Comparison of ENCODE assay signal across 22 mouse cellular contexts in the genomic region with DNA sequence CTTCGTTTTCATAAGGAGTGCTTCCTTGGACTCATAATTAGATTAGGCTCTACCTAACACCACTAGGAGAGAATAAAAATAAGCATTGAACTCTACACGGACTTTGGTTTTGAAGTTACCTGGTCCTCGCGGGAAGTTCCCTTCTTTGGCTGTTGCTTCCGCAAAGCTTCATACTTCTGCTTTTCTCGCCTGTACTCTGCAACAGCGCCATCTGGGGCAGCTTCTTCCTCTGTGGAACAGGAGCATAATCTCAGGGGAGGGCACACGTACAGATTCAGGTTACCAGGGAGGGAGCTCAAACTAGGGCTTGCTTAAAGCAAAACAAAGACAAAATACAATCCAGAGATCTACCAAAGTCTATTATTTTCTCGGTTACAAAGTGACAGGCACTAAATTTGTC.
DNase-seq lines count a peak whose midpoint lies in the region; ATAC-seq and TF ChIP-seq lines count a peak whose summit lies in the region.
"Had no signal": no experiment of that assay in that cellular context is flagged by ENCODE, and none has a peak within 500 bp of the region (broad histone marks: within the 10 kb centered on the region; RNA-seq: fewer than 3 reads in every experiment).

No protein-coding gene starts in this region.

- ATAC-seq in lung, postnatal 0 days: no peak
- no peak for ATAC-seq in Patski
- ATAC-seq in neutrophil, adult 5-6 weeks (ENCODE audit: extremely low read depth, insufficient number of reproducible peaks, low FRiP score, poor library complexity, severe bottlenecking): peak; percentile 85
- ATAC-seq: forebrain, embryonic 16.5 days; intestine, embryonic 16.5 days had no signal

- CTCF ChIA-PET in Patski (lab: Charles Lee): no interaction called here

- H3K36me3 ChIP-seq in lung, postnatal 0 days (ENCODE audit: insufficient read depth, low read length): 0 out of 2 replicates have a peak, but pooled peaks cover 3% of the 10 kb centered on the region
- H3K36me3 ChIP-seq in embryonic facial prominence, embryonic 10.5 days (replicated peaks): peaks cover 21% of the 10 kb centered on the region
- H3K36me3 ChIP-seq: stomach, embryonic 15.5 days had no signal

- no peak overlapping the region for H3K4me2 ChIP-seq in lung, postnatal 0 days (replicated peaks; ENCODE audit: low read depth, low read length)
- H3K4me2 ChIP-seq: heart, embryonic 11.5 days; hindbrain, embryonic 14.5 days; liver, embryonic 15.5 days; midbrain, embryonic 12.5 days; stomach, embryonic 15.5 days had no signal

- peak; percentile 11; the same call in 1 of the 2 replicates for TF ChIP-seq CTCF in lung, postnatal 0 days (IDR thresholded peaks at IDR 0.05)
- TF ChIP-seq CTCF in Patski (IDR thresholded peaks at IDR 0.05): peak; percentile 17

- WGBS in lung, postnatal 0 days: 96% methylated on average over 9 of the region's 9 CpGs
- 90% methylated on average over 9 of the region's 9 CpGs for WGBS in embryonic facial prominence, embryonic 10.5 days

- in situ Hi-C loops in Patski (cut with MboI; ENCODE audit: low pct_unique_long_range_greater_than_20kb): no loop called here

- no peak overlapping the region for H3K9ac ChIP-seq in lung, postnatal 0 days (replicated peaks; ENCODE audit: low read depth)
- H3K9ac ChIP-seq: hindbrain, embryonic 14.5 days; liver, embryonic 15.5 days; midbrain, embryonic 12.5 days; stomach, embryonic 15.5 days had no signal

- POLR2A ChIA-PET in Patski (lab: Charles Lee): no interaction called here

- no peak for TF ChIP-seq EP300 in lung, postnatal 0 days (IDR thresholded peaks at IDR 0.05)

- no peak for DNase-seq in lung, postnatal 0 days (ENCODE audit: low spot score)
- no peak for DNase-seq in lung, postnatal 4 days
- peak; percentile 2 to 3 for DNase-seq in B cell, adult 2 months
- DNase-seq in Patski (ENCODE audit: low read depth, low spot score): no peak
- no peak for DNase-seq in embryonic facial prominence, embryonic 10.5 days (ENCODE audit: low spot score)
- no peak for DNase-seq in adipocyte (ENCODE audit: low spot score)
- DNase-seq: cerebellum, adult 11 months; cerebellum, postnatal 25 days; kidney, postnatal 10 days; lung, postnatal 14 days; right cerebral cortex, adult 18-20 months; spleen, adult 18-20 months; thymus, postnatal 25 days had no signal

- no peaks in the 10 kb centered on the region for H3K9me3 ChIP-seq in lung, postnatal 0 days (ENCODE audit: low read length)
- no peaks in the 10 kb centered on the region for H3K9me3 ChIP-seq in embryonic facial prominence, embryonic 10.5 days
- H3K9me3 ChIP-seq: liver, embryonic 15.5 days; midbrain, embryonic 12.5 days; stomach, embryonic 15.5 days had no signal

- H3K27me3 ChIP-seq in lung, postnatal 0 days (replicated peaks; ENCODE audit: insufficient read depth, low read length): no peaks in the 10 kb centered on the region
- H3K27me3 ChIP-seq in Patski: no peaks in the 10 kb centered on the region
- no peaks in the 10 kb centered on the region for H3K27me3 ChIP-seq in embryonic facial prominence, embryonic 10.5 days (replicated peaks; ENCODE audit: low read depth, poor library complexity, severe bottlenecking)
- H3K27me3 ChIP-seq: liver, embryonic 15.5 days; midbrain, embryonic 12.5 days; stomach, embryonic 15.5 days had no signal

- no peaks in the 10 kb centered on the region for H3K4me1 ChIP-seq in lung, postnatal 0 days (ENCODE audit: insufficient read depth, low read depth, low read length)
- H3K4me1 ChIP-seq in embryonic facial prominence, embryonic 10.5 days: 0 out of 2 replicates have a peak, but pooled peaks cover 5% of the 10 kb centered on the region
- H3K4me1 ChIP-seq: liver, embryonic 15.5 days; midbrain, embryonic 12.5 days; stomach, embryonic 15.5 days had no signal

- no peak overlapping the region for H3K27ac ChIP-seq in lung, postnatal 0 days (ENCODE audit: low read length)
- no peak overlapping the region for H3K27ac ChIP-seq in embryonic facial prominence, embryonic 10.5 days (replicated peaks)
- H3K27ac ChIP-seq: hindbrain, embryonic 14.5 days; left cerebral cortex, adult 2 months; liver, embryonic 15.5 days; midbrain, embryonic 12.5 days; stomach, embryonic 15.5 days had no signal

- no peak overlapping the region for H3K4me3 ChIP-seq in lung, postnatal 0 days (ENCODE audit: low read depth, low read length)
- H3K4me3 ChIP-seq in embryonic facial prominence, embryonic 10.5 days: no peak overlapping the region
- H3K4me3 ChIP-seq: left cerebral cortex, adult 2 months; liver, embryonic 15.5 days; midbrain, embryonic 12.5 days; stomach, embryonic 15.5 days had no signal

Comparison
In these comparisons a context has a peak if more than half of its experiments do, and no peak if none do; other contexts are left out.
1. DNase-seq: peak in B cell, adult 2 months (2 of 2); none in lung, postnatal 0 days (single experiment), lung, postnatal 4 days (0 of 2), Patski (single experiment), embryonic facial prominence, embryonic 10.5 days (single experiment) and adipocyte (single experiment).